Mouse (Mus musculus): Measurements from ENCODE around the gene BC003965.
A peak's percentile ranks its signal among the peaks of the same experiment; 100 is the strongest.

BC003965 gene

DNA sequence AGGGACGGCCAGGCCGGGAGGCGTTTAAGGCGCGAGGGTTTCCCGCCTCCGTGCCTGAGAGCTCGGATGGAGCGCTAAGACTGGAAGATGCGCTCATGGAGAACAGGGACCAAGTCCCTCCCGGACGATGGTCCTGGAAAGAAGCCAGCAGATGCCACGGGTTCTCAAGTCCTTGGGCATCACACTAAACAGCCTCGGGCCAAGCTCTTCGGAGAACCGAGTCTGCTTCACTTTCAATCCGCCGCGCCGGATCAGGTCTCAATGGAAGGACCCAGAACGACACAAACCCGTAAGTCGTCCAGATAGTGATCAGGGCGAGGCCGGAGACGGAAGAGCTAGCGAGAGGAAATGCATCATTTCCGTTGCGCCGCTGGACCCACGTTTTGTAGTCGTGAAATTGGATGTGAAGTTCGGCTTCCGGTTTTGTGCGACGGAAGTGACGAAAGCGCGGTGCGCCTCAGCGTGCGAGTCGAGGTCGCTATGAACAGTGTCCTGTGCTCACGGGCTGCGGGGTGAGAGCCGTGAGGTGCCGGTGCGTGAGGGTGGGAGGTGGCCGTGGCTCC is at the start of gene BC003965:
TSS of gene BC003965 (plus strand) at position 426 of the 563 bp plus-strand sequence.
- peak; percentile 100 for TF ChIP-seq GATA4 (IDR thresholded peaks at IDR 0.05; ENCODE audit: insufficient replicate concordance, low read length)

- TF ChIP-seq GATA4 (IDR thresholded peaks at IDR 0.05; ENCODE audit: insufficient replicate concordance, low read length): no peak
These were observed 48.7 kb upstream of the BC003965 start for GRCm38 (mm10) chr17:25135622-25136021.

- no peak for TF ChIP-seq GATA4 (IDR thresholded peaks at IDR 0.05; ENCODE audit: insufficient replicate concordance, low read length)
These were observed 45.6 kb upstream of the BC003965 start for GRCm38 (mm10) chr17:25138803-25139202.

GRCm38 (mm10) chr17:25139960-25140359 is 44.4 kb upstream of the BC003965 start:
- TF ChIP-seq GATA4 (IDR thresholded peaks at IDR 0.05; ENCODE audit: insufficient replicate concordance, low read length): no peak

- no peak for TF ChIP-seq GATA4 (IDR thresholded peaks at IDR 0.05; ENCODE audit: insufficient replicate concordance, low read length)
These were observed 22.2 kb upstream of the BC003965 start, which contains the start of gene Ccdc154 for GRCm38 (mm10) chr17:25162161-25162560. Gene Ccdc154 (plus strand): TSS chr17:25162461.

DNA sequence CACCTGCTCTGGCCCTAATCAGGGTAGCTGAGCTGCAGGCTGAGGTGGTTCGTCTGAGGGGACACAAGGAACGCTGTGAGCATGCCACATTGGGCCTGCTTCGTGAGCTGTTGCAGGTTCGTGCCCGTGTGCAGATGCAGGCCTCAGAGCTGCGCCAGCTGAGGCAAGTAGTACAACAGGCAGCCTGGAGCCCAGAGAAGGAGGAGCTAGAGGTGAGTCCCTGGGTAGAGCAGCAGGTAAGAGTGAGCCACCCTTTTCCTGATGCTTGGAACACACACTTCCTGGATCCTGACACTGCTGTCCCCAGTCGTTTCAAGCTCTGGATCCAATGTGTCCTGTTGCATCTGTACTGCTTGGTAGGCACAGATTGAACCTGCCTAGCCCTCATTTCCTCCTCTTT is 21.0 kb upstream of the BC003965 start:
- no peak for TF ChIP-seq GATA4 (IDR thresholded peaks at IDR 0.05; ENCODE audit: insufficient replicate concordance, low read length)

GRCm38 (mm10) chr17:25164770-25165169 is 19.6 kb upstream of the BC003965 start:
- no peak for TF ChIP-seq GATA4 (IDR thresholded peaks at IDR 0.05; ENCODE audit: insufficient replicate concordance, low read length)

- TF ChIP-seq GATA4 (IDR thresholded peaks at IDR 0.05; ENCODE audit: insufficient replicate concordance, low read length): no peak
These were observed 18.2 kb upstream of the BC003965 start for GRCm38 (mm10) chr17:25165970-25166671.

DNA sequence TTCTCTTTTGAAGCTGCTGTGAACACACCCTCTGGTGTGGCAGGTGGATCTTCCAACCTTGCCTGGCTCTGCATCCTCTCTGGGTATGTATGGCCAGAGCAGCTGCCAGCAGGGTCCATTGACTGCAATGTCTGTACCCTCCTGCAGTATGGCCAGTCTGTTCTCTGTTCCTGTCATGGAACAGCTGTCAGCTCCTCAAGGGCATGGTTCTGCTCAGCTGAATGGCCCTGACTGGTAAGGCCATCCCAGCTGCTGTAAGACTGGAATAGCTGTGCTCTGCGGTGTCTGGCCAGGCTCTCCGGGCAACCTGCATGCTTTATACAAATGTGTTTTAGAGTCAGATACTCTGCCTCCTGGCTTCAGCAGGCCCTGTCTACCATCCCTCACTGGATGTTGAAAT is 14.6 kb upstream of the BC003965 start:
- no peak for TF ChIP-seq GATA4 (IDR thresholded peaks at IDR 0.05; ENCODE audit: insufficient replicate concordance, low read length)

- TF ChIP-seq GATA4 (IDR thresholded peaks at IDR 0.05; ENCODE audit: insufficient replicate concordance, low read length): no peak
These were observed 11.8 kb upstream of the BC003965 start for GRCm38 (mm10) chr17:25172558-25172957.

GRCm38 (mm10) chr17:25175411-25175810 is 8.9 kb upstream of the BC003965 start, which contains the start of gene Gm38655:
Gene Gm38655 (minus strand): TSS chr17:25175471.
- TF ChIP-seq GATA4 (IDR thresholded peaks at IDR 0.05; ENCODE audit: insufficient replicate concordance, low read length): no peak

GRCm38 (mm10) chr17:25183232-25183631 is 1.1 kb upstream of the BC003965 start:
- no peak for TF ChIP-seq GATA4 (IDR thresholded peaks at IDR 0.05; ENCODE audit: insufficient replicate concordance, low read length)

- no peak for TF ChIP-seq GATA4 (IDR thresholded peaks at IDR 0.05; ENCODE audit: insufficient replicate concordance, low read length)
These were observed 607 bp downstream of the BC003965 start for GRCm38 (mm10) chr17:25184961-25185360.

GRCm38 (mm10) chr17:25187784-25188149 is 3.4 kb downstream of the BC003965 start:
- TF ChIP-seq GATA4 (IDR thresholded peaks at IDR 0.05; ENCODE audit: insufficient replicate concordance, low read length): no peak

DNA sequence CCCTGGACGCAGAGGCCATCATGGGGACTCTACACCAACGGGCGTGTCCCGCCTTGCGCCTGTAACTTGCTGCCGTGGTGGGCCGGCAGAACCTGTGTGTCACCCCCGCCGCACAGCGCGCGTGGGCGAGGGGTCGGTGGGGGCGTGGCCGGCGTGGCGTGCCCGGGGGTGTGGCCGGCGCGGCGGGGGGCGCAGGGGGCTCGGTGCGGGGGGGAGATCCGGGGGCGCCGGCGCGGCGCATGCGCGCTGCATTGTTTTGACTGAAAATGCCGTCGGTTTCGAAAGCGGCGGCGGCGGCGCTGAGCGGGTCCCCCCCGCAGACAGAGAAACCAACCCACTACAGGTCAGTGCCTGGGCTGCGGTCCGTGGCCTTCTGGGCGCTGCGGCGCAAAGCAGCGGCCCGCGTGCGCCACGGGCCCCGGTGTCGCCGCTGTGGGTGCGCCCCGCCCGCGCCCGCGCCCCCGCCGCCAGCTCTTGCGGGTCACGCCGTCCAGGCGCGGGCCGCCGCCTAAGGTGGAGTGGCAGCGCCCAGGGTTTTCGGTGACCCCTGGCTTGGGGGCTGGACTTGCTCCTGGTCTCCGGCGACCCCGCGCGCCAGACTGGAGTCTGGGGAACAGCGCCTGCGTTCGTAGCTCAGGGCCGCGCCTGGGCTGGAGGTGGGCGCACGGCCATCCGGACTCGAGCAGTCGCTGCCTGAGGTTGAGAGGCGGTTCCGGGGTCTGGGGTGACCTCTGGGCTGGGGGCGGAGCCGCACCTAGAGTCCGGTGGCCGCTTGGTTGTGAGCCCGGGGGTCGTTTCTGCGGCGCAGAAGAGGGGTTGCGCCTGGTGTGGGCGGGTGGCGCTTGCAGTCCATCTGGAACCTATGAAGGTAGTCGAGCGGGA is 4.0 kb downstream of the BC003965 start, which contains the start of gene Unkl:
TSS of gene Unkl (plus strand) at position 248 of the 882 bp plus-strand sequence.
- no peak for TF ChIP-seq GATA4 (IDR thresholded peaks at IDR 0.05; ENCODE audit: insufficient replicate concordance, low read length)

DNA sequence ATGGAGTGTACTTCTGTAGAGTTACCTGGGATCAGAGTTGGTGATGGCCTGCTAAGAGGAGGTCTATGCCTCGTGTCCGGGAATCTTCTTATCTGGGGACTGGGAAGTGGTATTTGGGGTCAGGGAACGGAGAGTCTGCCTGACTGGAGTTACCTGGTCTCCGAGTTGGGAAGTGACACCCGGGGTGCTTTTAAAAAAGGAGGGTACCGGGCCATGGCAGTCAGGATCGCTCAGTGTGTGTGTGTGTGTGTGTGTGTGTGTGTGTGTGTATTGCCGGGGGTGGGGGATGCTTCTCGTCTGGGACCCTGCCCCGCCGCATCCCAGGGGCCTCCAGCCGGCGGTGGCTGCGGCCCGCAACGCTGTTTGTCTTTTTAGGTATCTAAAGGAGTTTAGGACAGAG is 4.7 kb downstream of the BC003965 start:
- no peak for TF ChIP-seq GATA4 (IDR thresholded peaks at IDR 0.05; ENCODE audit: insufficient replicate concordance, low read length)
